Mouse (Mus musculus) embryonic stem cell, embryonic (primary cell): ENCODE data around the gene Ddr2.

Experiments
- CTCF ChIA-PET, 4 experiments: fragments of 300-600 bp in 2 of 4; fragments of 350-600 bp in 2 of 4; sonication (Branson Sonifier 250); formaldehyde crosslinking; loops; one replicate each; lab custom pipeline; 2022; ENCODE audit warnings: inconsistent platforms in 2 of 4; lab: Charles Lee
- POLR2A ChIA-PET, 4 experiments: fragments of 300-600 bp in 2 of 4; fragments of 350-600 bp in 2 of 4; sonication (Branson Sonifier 250); formaldehyde crosslinking; loops; one replicate each; lab custom pipeline; 2022; ENCODE audit warnings: antibody characterized with exemption in 4 of 4, inconsistent platforms in 1 of 4; lab: Charles Lee

The Ddr2 gene

DNA sequence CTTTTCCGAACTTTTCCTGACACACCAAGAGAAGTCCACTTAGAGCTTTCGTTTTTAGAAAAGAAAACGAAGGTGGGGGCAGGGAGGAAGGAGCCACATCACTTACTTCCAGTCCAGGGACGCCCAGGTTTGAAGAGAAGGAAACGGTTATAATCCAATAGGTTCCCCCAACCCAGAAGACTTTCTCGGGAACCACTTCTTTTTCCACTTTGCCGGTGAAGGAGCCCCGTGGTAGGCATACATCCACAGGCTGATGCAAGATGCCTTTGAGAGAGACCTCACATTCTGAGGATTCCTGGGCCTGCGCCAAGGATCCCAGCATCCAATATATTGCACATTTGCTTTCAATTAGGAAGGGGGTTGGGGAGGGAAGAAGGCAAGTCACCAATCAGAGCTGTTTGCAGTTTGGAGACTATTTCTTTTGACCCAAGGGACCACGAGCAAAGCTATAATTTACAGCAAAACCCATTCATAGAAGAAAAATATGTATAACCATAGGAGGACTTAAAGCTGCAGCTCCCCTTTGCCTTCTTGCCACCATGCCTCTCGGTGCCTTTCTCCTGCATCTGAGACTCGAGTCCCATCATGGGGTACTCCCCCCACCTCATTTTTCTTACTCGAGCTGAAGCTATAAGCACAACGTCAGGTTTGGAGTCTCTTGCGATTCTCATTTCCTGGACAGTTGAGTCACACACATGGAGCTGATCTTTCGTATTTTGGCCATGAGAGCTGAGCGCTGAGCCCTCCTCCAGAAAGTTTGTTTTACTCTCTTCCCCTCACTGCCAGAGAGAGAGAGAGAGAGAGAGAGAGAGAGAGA lies at the start of gene Ddr2:
Ddr2 (minus strand) TSS at position 247 of the 817 bp plus-strand sequence.
- ChIA-PET POLR2A (interaction anchor here in 1 of 4 experiments (1.0 to 1.7 kb wide), 3 partner anchors 12 to 141 kb away, joined by 3 to 4 read pairs (median 4); no protein-coding TSS in a partner anchor), CTCF (interaction anchor here in 3 of 4 experiments (0.6 to 1.4 kb wide), 5 partner anchors 25 to 502 kb away, joined by 3 to 7 read pairs (median 4); no protein-coding TSS in a partner anchor)

DNA sequence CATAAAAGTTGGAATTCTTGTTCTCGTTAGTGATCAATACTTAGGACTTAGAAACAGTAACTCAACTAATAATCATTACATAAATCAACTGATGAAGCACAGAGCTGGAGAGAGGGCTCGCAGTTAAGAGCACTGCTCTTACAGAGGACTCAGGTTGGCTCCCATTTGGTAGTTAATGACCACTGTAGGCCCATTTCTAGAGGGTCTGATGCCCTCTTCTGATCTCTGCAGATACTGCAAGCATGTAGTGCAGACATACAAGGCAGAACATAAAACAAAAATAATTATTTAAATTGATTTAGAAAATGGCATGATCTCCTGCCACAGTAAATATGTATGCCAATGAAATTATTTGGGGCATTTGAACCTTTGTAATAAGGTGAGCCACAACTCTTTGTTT lies 49.1 kb upstream of the Ddr2 start:
- ChIA-PET POLR2A (no interaction called here), CTCF (interaction anchor here in 1 of 4 experiments (0.6 kb wide), 1 partner anchor 16 kb away, joined by 3 read pairs; no protein-coding TSS in a partner anchor)

DNA sequence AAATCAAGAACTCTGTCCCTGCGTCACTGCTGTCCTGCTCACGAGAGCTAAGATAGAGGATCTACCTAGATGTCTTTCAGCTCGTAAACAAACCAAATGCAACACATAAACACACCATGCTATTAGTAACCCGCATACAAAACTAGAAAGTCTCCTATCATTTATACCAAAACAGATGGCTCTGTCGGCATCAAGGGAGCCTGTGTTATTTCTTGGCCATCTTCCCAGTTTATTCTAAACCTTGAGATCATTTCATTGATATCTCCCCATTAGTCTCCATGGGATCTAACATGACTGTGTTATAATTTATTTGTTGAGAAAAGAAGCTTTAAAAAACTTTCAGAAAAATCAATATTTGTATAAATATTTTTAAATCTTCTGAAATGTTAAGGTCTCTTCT lies 45.2 kb upstream of the Ddr2 start:
- ChIA-PET CTCF (interaction anchor here in 2 of 4 experiments (0.8 to 1.6 kb wide), 8 partner anchors 12 to 458 kb away, joined by 3 to 10 read pairs (median 4); no protein-coding TSS in a partner anchor), POLR2A (interaction anchor here in 2 of 4 experiments (0.6 to 1.2 kb wide), 2 partner anchors 62 to 400 kb away, joined by 3 to 4 read pairs; no protein-coding TSS in a partner anchor)

DNA sequence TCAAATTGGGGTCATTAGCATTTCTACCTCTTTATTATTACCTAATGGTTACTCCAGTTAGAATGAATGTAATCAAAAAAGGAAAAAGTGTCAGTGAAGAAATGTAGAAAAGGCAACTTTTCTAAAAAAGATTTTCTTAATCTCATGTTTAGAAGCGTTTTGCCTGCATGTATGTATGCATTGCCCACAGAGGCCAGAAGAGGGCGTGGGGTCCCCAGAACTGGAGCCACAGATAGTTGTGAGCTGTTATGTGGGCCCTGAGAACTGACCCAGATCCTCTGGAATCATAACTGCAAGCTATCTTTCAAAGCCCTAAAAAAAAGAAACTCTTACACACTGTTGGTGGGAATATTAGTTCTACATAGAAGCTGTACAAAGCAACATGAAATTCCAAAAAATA lies 44.7 kb upstream of the Ddr2 start:
- ChIA-PET POLR2A (interaction anchor here in 2 of 4 experiments (0.6 to 1.2 kb wide), 2 partner anchors 63 to 401 kb away, joined by 3 to 4 read pairs; no protein-coding TSS in a partner anchor), CTCF (interaction anchor here in 2 of 4 experiments (0.8 to 1.6 kb wide), 7 partner anchors 12 to 458 kb away, joined by 3 to 10 read pairs (median 4); no protein-coding TSS in a partner anchor)

DNA sequence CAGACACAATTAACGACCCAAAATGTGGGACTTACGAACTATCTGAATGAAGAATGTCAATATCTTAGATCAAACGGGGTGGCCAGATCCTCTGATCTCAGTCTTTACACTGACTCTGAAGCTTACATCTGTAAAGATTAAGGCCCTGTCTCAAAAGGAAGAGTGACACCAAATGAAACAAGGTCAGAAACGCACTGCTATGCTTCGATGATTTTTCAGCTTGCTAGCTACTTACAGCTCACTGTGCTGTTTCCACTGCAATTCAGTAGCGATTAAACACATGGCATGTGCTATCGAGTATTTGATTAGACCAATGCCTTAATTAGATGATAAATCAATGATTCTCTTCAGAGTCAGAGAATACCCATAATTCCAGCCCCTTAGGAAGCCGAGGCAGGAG lies 43.4 kb upstream of the Ddr2 start:
- ChIA-PET CTCF (interaction anchor here in 1 of 4 experiments (0.5 to 0.6 kb wide), 2 partner anchors 12 to 30 kb away, joined by 3 read pairs; no protein-coding TSS in a partner anchor), POLR2A (no interaction called here)

DNA sequence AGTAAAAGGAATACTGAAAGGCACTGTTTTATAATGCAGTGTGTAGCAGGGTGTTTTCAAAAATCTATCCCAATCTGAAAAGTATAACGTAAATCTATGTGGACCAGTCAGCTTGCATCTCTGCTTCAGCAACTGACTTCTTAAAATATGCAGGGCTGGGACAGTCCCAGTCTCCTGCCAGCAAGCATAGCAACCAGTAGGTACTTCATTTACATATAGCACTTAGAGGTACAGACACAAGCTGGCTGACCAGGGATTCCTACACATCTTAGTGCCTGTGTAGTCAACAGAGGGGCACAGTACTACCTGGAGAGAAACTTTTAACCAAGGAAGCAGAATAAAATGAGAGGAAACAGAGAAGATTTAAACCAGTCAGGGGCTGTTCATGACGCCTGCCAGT lies 42.0 kb upstream of the Ddr2 start:
- POLR2A ChIA-PET: interaction anchor here in 1 of 4 experiments (0.9 to 1.4 kb wide), 3 partner anchors 12 to 36 kb away, joined by 3 read pairs; no protein-coding TSS in a partner anchor
- CTCF ChIA-PET: interaction anchor here in 1 of 4 experiments (1.3 kb wide), 1 partner anchor 218 kb away, joined by 3 read pairs; no protein-coding TSS in a partner anchor

DNA sequence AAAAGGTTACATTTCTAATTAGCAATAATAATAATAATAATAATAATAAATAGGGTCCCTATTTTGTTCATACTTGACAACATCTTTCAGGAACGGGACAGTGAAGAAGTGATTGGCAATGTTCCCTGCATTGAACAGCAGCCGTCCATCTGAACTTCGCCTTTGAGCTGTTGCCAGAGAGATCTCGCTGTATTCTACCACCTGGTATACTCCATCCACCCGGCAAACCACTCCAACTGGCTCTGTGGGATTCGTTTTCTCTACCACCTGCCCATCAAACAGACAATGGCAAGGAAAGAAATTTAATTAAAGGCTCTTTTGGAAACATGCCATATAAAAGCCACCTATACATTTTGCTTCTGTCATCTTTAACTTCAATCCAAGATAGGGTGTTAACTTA lies 40.3 kb upstream of the Ddr2 start:
- POLR2A ChIA-PET: interaction anchor here in 1 of 4 experiments (1.3 kb wide), 1 partner anchor 15 kb away, joined by 3 read pairs; no protein-coding TSS in a partner anchor

DNA sequence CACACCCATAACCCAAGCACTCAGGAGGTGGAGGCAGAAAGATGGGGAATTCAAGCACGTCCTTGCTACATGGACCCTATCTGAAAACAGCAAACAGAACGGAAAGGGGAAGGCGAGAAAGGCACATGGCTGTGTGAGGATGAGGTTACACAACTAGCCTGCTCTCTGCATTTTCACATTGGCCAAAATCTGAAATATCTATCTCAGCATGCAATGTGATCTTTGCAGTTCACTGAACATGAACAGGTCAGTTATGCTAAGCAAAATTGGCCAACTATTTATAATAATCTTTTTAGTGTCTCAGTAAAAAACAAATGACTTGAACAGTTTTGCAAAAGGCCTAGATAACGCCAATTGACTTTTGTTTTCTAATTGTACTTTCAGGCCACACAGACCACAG lies 39.2 kb upstream of the Ddr2 start:
- ChIA-PET POLR2A (interaction anchor here in 1 of 4 experiments (0.6 kb wide), 1 partner anchor 490 kb away, joined by 3 read pairs; no protein-coding TSS in a partner anchor), CTCF (no interaction called here)

More for the DNA sequence above, 40.3 kb upstream of the Ddr2 start:
- CTCF ChIA-PET: no interaction called here

DNA sequence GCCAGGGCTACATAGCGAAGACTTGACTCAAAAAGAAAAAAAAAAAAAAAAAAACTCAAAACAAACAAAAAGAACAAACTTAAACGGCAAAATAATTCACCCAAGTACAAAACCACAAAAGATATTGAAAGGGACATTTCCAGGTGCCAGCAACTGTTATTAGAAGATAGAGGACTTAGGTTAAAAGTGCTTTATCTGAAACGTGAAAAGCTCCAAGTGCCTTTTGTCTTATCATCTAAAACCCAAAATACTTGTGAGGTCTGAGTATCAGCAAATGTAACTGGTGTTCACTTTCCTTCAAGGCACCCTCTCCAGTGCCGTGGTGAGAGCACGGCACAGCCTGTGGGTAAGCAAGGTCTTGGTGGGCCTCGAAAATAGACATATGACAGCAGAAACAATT lies 38.0 kb upstream of the Ddr2 start:
- ChIA-PET CTCF (no interaction called here), POLR2A (interaction anchor here in 2 of 4 experiments (0.6 to 1.2 kb wide), 2 partner anchors 23 to 42 kb away, joined by 3 to 5 read pairs; no protein-coding TSS in a partner anchor)

DNA sequence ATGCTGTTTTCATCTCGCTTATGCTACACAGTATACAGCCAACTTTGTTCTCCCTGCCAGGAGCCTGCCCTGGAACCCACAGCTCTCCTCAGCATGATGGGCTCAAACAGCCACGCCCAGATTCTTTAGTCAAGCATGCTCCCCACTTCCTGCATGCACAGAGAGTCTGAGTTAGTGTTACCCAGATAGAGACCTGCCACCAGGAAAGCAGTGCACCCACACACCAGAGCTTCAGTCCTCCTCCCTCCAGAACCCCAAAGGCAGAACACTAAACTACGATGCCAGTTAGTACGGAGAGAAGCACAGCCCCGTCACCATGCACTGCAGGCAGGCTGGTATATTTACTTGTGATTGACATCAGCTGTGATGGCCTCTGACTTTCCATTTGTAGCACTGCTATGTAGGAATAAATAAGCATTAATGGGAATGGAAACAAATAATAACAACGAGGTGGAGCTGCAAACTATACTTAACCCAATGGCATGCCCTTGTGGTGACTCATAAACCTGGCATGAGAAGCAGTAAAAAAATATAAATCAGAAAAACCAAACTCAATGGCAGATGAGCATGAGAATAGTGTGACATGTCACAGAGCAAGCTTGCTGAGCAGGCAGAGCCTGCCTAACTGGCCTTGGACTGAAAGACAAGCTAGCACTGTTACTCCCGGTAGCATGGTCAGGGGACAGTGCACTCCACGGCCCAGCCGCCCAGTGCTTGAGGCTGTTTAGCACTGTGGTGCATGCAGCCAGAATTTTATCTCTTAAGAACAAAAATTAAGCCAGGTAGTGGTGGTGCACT lies 37.3 kb upstream of the Ddr2 start:
- ChIA-PET CTCF (interaction anchor here in 2 of 4 experiments (0.9 to 1.4 kb wide), 2 partner anchors 11 kb away, joined by 4 read pairs; no protein-coding TSS in a partner anchor), POLR2A (no interaction called here)

DNA sequence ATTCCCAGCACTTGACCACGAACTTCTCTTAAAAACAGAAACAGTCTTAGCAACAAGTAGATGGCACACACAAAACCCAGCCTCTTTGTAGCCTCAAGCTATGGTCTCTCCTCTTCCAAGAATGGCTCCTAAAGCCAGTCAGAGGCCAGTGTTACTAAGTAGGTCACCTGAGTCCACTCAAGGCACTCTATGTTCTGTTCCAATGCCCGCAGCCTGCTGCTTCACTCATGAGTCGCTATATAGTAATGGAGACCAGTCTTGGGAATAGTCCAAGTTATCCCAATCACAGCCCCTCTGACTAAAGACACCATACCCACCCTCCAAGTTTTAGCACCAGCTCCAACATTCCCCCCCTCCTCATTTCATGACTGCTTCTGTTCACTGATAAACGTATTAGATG lies 35.0 kb upstream of the Ddr2 start:
- ChIA-PET POLR2A (no interaction called here), CTCF (no interaction called here)

DNA sequence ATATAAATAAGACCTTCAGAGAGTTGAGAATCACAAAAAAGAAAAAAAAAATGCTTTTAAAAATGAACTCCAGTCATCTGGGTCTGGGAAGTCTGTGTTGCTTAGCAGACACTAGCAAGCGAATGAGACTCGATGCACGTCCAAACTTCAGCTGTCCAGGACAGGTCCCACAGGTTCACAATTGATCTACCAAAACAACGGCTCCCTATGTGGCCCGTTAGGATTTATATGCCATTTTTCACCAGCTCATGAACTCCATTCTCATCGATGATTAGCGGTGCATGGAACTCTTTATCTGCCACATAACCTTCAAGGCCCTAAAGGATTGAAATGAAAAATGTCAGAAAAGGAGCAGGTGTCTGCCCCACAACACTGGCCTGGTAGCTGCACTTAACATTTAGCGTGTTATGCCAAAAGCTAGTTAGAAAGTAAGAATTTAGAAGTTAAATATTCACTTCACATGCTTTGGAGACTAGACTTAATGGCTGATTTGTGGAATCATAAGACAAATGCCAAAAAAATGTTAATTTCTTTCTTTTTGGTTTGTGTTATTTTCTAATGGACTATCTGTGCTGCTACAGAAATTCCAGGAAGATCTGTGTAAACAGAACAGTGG lies 31.8 kb upstream of the Ddr2 start:
- CTCF ChIA-PET: no interaction called here
- POLR2A ChIA-PET: interaction anchor here in 1 of 4 experiments (0.5 kb wide), 1 partner anchor 42 kb away, joined by 4 read pairs; no protein-coding TSS in a partner anchor

DNA sequence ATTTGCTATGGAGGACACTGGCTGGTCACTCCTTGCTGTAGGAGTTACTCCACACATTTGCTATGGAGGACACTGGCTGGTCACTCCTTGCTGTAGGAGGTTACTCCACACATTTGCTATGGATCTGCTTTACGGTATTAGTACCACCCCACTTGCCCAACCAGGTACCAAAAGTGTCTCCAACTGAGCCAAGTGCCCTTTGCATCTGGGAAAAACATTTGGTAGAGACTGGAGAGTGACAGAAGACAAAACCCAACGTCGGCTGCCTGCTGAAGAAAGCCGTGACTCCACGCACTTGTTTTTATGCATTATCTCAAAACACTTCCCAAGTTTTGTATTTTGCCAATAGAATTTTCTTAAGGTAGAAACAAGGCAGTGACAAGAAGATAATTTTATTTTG lies 31.1 kb upstream of the Ddr2 start:
- CTCF ChIA-PET: no interaction called here

DNA sequence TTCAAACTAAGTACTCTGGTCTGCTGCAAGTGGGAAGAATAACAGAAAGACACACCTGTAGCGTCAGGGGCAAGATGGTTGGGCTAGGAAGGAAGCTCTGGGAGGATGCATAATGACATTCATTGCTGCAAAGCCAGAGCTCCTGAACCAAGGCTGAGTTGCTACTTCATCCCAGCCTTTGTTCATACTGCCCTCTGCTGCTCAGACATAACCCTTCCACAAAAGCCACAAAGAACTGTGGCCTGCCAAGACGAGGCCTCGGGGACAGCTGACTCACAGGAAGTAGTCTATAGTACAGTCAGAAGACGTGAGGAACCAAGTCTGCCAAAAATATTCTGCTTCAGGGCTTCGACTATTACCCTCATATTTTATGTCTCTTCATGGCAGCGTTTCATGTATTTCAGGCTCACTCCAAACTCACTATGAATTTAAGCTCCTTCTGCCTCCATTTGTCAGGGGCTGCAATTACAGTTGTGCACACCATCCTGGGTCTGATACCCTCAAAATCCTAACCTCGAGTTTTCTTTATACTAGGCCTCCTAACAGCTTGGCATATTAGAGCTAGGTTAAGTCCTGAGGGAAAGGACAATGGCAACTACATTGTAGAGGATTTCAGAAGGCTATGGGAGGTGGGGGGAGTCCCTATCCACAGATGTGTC lies 25.9 kb upstream of the Ddr2 start:
- ChIA-PET CTCF (interaction anchor here (0.6 to 1.6 kb wide), 40 partner anchors 11 to 604 kb away, joined by 3 to 13 read pairs (median 4); partner anchors contain the start of genes Hsd17b7 (in 2 of the 4) and Ddr2 (in 1 of the 4)), POLR2A (interaction anchor here (0.7 to 1.6 kb wide), 9 partner anchors 14 to 218 kb away, joined by 3 to 6 read pairs (median 4); partner anchors contain the start of genes Hsd17b7 (in 2 of the 4) and Ccdc190 (in 1 of the 4))

More for the DNA sequence above, 31.1 kb upstream of the Ddr2 start:
- POLR2A ChIA-PET: interaction anchor here in 1 of 4 experiments (0.5 kb wide), 1 partner anchor 41 kb away, joined by 4 read pairs; no protein-coding TSS in a partner anchor

DNA sequence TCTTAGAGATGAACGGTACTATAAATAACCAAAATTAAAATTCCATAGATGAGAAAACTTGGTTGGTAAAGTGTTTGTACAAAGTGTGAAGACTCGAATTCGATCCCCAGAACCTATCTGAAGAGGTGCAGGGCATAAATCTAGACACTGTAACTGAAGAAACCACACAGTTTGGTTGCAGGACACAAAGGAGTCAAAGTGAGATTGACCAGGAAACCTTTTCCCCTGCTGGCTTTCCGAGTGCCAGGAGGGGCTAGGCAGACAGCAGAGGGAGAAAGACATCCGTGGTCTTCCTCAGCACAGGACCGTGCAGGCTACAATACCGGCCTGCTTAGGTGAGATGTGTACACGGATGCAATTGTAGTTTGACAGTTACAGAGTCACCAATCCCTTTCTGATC lies 23.7 kb upstream of the Ddr2 start:
- CTCF ChIA-PET: no interaction called here
- POLR2A ChIA-PET: no interaction called here

DNA sequence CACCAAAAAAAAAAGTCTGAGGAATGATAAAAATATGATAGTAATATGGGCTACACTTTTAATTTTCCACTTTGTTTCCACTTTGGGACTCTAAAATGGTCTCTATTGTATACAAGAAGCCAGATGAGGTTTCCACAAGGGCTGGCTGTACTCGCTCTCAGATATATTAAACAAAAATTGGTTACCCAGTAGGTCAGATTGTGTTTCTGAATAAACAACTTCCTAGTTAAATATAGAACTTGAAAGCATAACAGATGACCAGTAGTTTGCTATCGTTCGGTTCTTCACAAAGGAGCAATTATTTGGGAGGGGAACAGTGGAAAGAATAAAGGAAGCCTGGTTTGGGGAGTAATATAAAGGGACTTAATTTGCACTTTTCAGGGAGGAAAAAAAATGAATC lies 20.4 kb upstream of the Ddr2 start:
- CTCF ChIA-PET: no interaction called here
- POLR2A ChIA-PET: no interaction called here

DNA sequence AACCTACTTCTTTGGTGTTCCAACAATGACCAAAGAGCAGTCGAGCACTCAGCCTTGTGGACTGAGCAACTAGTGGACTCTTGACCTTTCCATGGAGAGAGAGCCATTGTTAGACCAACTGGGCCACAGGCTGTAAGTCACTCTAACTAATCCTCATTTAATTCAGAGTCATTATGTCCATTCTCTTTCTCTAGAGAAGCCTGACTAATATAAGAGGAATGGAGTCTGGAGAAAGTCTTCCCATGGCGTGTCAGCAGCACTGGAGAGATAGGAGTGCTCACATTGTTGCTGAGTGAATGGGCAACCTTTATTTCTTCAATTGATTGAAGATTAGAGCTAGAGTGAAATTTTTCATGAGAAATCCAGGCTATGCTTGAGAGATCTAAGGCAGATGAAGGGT lies 14.1 kb upstream of the Ddr2 start:
- ChIA-PET POLR2A (no interaction called here), CTCF (interaction anchor here in 1 of 4 experiments (3.2 kb wide), 1 partner anchor 12 kb away, joined by 8 read pairs; no protein-coding TSS in a partner anchor)
